Comparison of ENCODE assay signal across 13 mouse cellular contexts in genomic region chr13:120096938-120097256, GRCm38 (mm10). TPM values are rescaled to one million over a fixed set of nuclear protein-coding genes. Genes with fewer than 3 reads are reported as not detected.
DNase-seq lines count a peak whose midpoint lies in the region; ATAC-seq and TF ChIP-seq lines count a peak whose summit lies in the region.
"Not testable (repeated sequence)": the region's sequence is repeated elsewhere in the genome, so short reads cannot be mapped to it uniquely, and the experiment has no call there.
"Had no signal": no experiment of that assay in that cellular context is flagged by ENCODE, and none has a peak within 500 bp of the region (broad histone marks: within the 10 kb centered on the region; RNA-seq: fewer than 3 reads in every experiment).

No protein-coding gene starts in this region.

- not testable (repeated sequence) for H3K9me3 ChIP-seq in forebrain, embryonic 12.5 days; heart, embryonic 13.5 days; hindbrain, embryonic 14.5 days (ENCODE audit: control insufficient read depth, low read length); kidney, embryonic 14.5 days (ENCODE audit: control insufficient read depth, low read length); lung, embryonic 14.5 days (ENCODE audit: low read depth, low read length); midbrain, embryonic 12.5 days; neural tube, embryonic 14.5 days (ENCODE audit: control insufficient read depth, low read length)

- not testable (repeated sequence) for H3K4me3 ChIP-seq in forebrain, embryonic 12.5 days (replicated peaks); hindbrain, embryonic 14.5 days (replicated peaks; ENCODE audit: low read length); kidney, embryonic 14.5 days (ENCODE audit: low read length); lung, embryonic 14.5 days (ENCODE audit: low read depth, low read length); midbrain, embryonic 12.5 days; neural tube, embryonic 14.5 days (ENCODE audit: low read depth, low read length)
- H3K4me3 ChIP-seq in heart, embryonic 13.5 days: peak overlapping the region; percentile 31

- 0% methylated on average over 6 of the region's 13 CpGs for WGBS in forebrain, embryonic 12.5 days
- 1% methylated on average over 8 of the region's 13 CpGs for WGBS in heart, embryonic 13.5 days
- 4% methylated on average over 5 of the region's 13 CpGs for WGBS in hindbrain, embryonic 14.5 days
- 0% methylated on average over 5 of the region's 13 CpGs for WGBS in kidney, embryonic 14.5 days
- 0% methylated on average over 5 of the region's 13 CpGs for WGBS in lung, embryonic 14.5 days
- 0% methylated on average over 6 of the region's 13 CpGs for WGBS in midbrain, embryonic 12.5 days
- 0% methylated on average over 5 of the region's 13 CpGs for WGBS in neural tube, embryonic 14.5 days

- H3K4me2 ChIP-seq in forebrain, embryonic 12.5 days; hindbrain, embryonic 14.5 days (replicated peaks); kidney, embryonic 14.5 days (replicated peaks; ENCODE audit: low read depth, low read length); lung, embryonic 14.5 days; neural tube, embryonic 14.5 days (ENCODE audit: low read depth, low read length): not testable (repeated sequence)
- peak overlapping the region; percentile 54 for H3K4me2 ChIP-seq in heart, embryonic 13.5 days
- H3K4me2 ChIP-seq in midbrain, embryonic 12.5 days (replicated peaks): 0 out of 2 replicates have a peak overlapping the region, but pooled peaks have one; percentile 27

- not testable (repeated sequence) for H3K36me3 ChIP-seq in forebrain, embryonic 12.5 days (replicated peaks); heart, embryonic 13.5 days; hindbrain, embryonic 14.5 days (replicated peaks; ENCODE audit: control insufficient read depth, insufficient read depth); kidney, embryonic 14.5 days (ENCODE audit: control insufficient read depth, insufficient read depth, low read length); lung, embryonic 14.5 days (ENCODE audit: insufficient read depth); midbrain, embryonic 12.5 days; neural tube, embryonic 14.5 days (ENCODE audit: control insufficient read depth, insufficient read depth, low read length)

- ATAC-seq in forebrain, embryonic 12.5 days (ENCODE audit: low FRiP score): peak; percentile 30; the same call in 1 of the 2 replicates
- ATAC-seq in heart, embryonic 13.5 days (ENCODE audit: extremely low read depth, insufficient number of reproducible peaks, low FRiP score, low TSS enrichment): not testable (repeated sequence)
- 0 out of 2 replicates have a peak, but pooled peaks have one; percentile 19 for ATAC-seq in hindbrain, embryonic 14.5 days (ENCODE audit: low FRiP score)
- peak; percentile 16; the same call in 1 of the 2 replicates for ATAC-seq in kidney, embryonic 14.5 days (ENCODE audit: low FRiP score, low TSS enrichment)
- ATAC-seq in lung, embryonic 14.5 days (ENCODE audit: insufficient read depth): peak; percentile 31; the same call in 1 of the 2 replicates
- ATAC-seq in midbrain, embryonic 12.5 days (ENCODE audit: low FRiP score, low read depth): peak; percentile 13
- ATAC-seq in neural tube, embryonic 14.5 days (ENCODE audit: low read depth): 0 out of 2 replicates have a peak, but pooled peaks have one; percentile 20

- not testable (repeated sequence) for DNase-seq in hindbrain, embryonic 14.5 days (ENCODE audit: low spot score); lung, embryonic 14.5 days

- not testable (repeated sequence) for H3K9ac ChIP-seq in forebrain, embryonic 12.5 days; heart, embryonic 13.5 days; hindbrain, embryonic 14.5 days; kidney, embryonic 14.5 days (ENCODE audit: low read depth, low read length); lung, embryonic 14.5 days; midbrain, embryonic 12.5 days (replicated peaks); neural tube, embryonic 14.5 days (replicated peaks; ENCODE audit: low read depth, low read length)

- H3K27ac ChIP-seq in forebrain, embryonic 12.5 days; heart, embryonic 13.5 days (replicated peaks); hindbrain, embryonic 14.5 days; kidney, embryonic 14.5 days (ENCODE audit: low read depth, low read length); lung, embryonic 14.5 days (ENCODE audit: low read depth); midbrain, embryonic 12.5 days (replicated peaks); neural tube, embryonic 14.5 days (ENCODE audit: low read depth, low read length): not testable (repeated sequence)

- not testable (repeated sequence) for H3K4me1 ChIP-seq in forebrain, embryonic 12.5 days; heart, embryonic 13.5 days; hindbrain, embryonic 14.5 days (replicated peaks; ENCODE audit: control insufficient read depth, insufficient read depth, low read length); kidney, embryonic 14.5 days (ENCODE audit: control insufficient read depth, insufficient read depth, low read length); lung, embryonic 14.5 days (ENCODE audit: insufficient read depth); midbrain, embryonic 12.5 days; neural tube, embryonic 14.5 days (ENCODE audit: control insufficient read depth, insufficient read depth, low read length)

- peaks cover 10% of the 10 kb centered on the region for H3K27me3 ChIP-seq in forebrain, embryonic 12.5 days
- H3K27me3 ChIP-seq in heart, embryonic 13.5 days (replicated peaks); hindbrain, embryonic 14.5 days (ENCODE audit: control insufficient read depth, insufficient read depth, low read length); kidney, embryonic 14.5 days (ENCODE audit: control insufficient read depth, insufficient read depth, low read length); lung, embryonic 14.5 days (ENCODE audit: insufficient read depth, low read length); midbrain, embryonic 12.5 days; neural tube, embryonic 14.5 days (ENCODE audit: control insufficient read depth, insufficient read depth, low read length): not testable (repeated sequence)

- TF ChIP-seq CTCF in lung, embryonic 14.5 days (IDR thresholded peaks at IDR 0.05; ENCODE audit: low read depth): not testable (repeated sequence)

RNA-seq across cellular contexts. Expression of gene Gm20767, which starts 43.1 kb away (rescaled TPM):
- polyA plus RNA-seq in forebrain, embryonic 12.5 days (2016; fragmentation: Nextera tagmentation; extraction: Ambion mirVana): not detected in 2 replicates
- polyA plus RNA-seq in heart, embryonic 13.5 days (2015; fragmentation: Nextera tagmentation; extraction: Ambion mirVana): not detected in 2 replicates
- not detected in 2 replicates for polyA plus RNA-seq in hindbrain, embryonic 14.5 days (2014; fragmentation: Nextera tagmentation; extraction: Ambion mirVana)
- polyA plus RNA-seq in kidney, embryonic 14.5 days (2014; fragmentation: Nextera tagmentation; extraction: Ambion mirVana): not detected in 2 replicates
- not detected in 2 replicates for polyA plus RNA-seq in lung, embryonic 14.5 days (2014; fragmentation: Nextera tagmentation; extraction: Ambion mirVana)
- polyA plus RNA-seq in midbrain, embryonic 12.5 days (2016; fragmentation: Nextera tagmentation; extraction: Ambion mirVana): not detected in 2 replicates
- polyA plus RNA-seq in neural tube, embryonic 14.5 days (2014; fragmentation: Nextera tagmentation; extraction: Ambion mirVana): not detected in 2 replicates
- polyA plus RNA-seq: cortical plate, adult 2 months; embryonic facial prominence, embryonic 12.5 days; G1E; hindbrain, embryonic 10.5 days; liver, embryonic 11.5 days; spleen, adult 2 months had no signal

RNA-seq across cellular contexts. Expression of gene Gm21188, which starts 44.9 kb away (rescaled TPM):
- not detected in 2 replicates for polyA plus RNA-seq in forebrain, embryonic 12.5 days (2016; fragmentation: Nextera tagmentation; extraction: Ambion mirVana)
- not detected in 2 replicates for polyA plus RNA-seq in heart, embryonic 13.5 days (2015; fragmentation: Nextera tagmentation; extraction: Ambion mirVana)
- polyA plus RNA-seq in hindbrain, embryonic 14.5 days (2014; fragmentation: Nextera tagmentation; extraction: Ambion mirVana): not detected in 2 replicates
- not detected in 2 replicates for polyA plus RNA-seq in kidney, embryonic 14.5 days (2014; fragmentation: Nextera tagmentation; extraction: Ambion mirVana)
- polyA plus RNA-seq in lung, embryonic 14.5 days (2014; fragmentation: Nextera tagmentation; extraction: Ambion mirVana): not detected in 2 replicates
- not detected in 2 replicates for polyA plus RNA-seq in midbrain, embryonic 12.5 days (2016; fragmentation: Nextera tagmentation; extraction: Ambion mirVana)
- polyA plus RNA-seq in neural tube, embryonic 14.5 days (2014; fragmentation: Nextera tagmentation; extraction: Ambion mirVana): not detected in 2 replicates
- polyA plus RNA-seq: cortical plate, adult 2 months; embryonic facial prominence, embryonic 12.5 days; hindbrain, embryonic 10.5 days; liver, embryonic 11.5 days had no signal
